Mouse (Mus musculus) urinary bladder, adult 2 months (tissue): ENCODE measurements around the gene Tnrc6a. TPM values are rescaled to one million over a fixed set of nuclear protein-coding genes. Genes with fewer than 3 reads are reported as not detected.

Source experiments
- DNase-seq: peaks from one replicate; pipeline ENCODE4 v3.0.0; 2022; ENCODE audit warnings: low spot score
- polyA plus RNA-seq: library from polyadenylated mRNA; depleted of rRNA; stranded (reverse); fragments of >200 nt; gene quantifications from 2 replicates; pipeline ENCODE4 v1.2.3, GENCODE M21; 2012

Tnrc6a gene
- polyA plus RNA-seq, 1 experiment: 48.4 TPM

GRCm38 (mm10) chr7:123124735-123125181 lies 1.1 kb downstream of the Tnrc6a start:
- no peak for DNase-seq

GRCm38 (mm10) chr7:123126056-123126455 lies 2.4 kb downstream of the Tnrc6a start:
- no peak for DNase-seq

GRCm38 (mm10) chr7:123127301-123127700 lies 3.6 kb downstream of the Tnrc6a start:
- DNase-seq: no peak

- DNase-seq: no peak
Measured at GRCm38 (mm10) chr7:123127981-123128380, 4.3 kb downstream of the Tnrc6a start.

GRCm38 (mm10) chr7:123129061-123129460 lies 5.4 kb downstream of the Tnrc6a start:
- DNase-seq: no peak

- DNase-seq: no peak
Measured at GRCm38 (mm10) chr7:123130198-123130597, 6.5 kb downstream of the Tnrc6a start.

- DNase-seq: no peak
Measured at GRCm38 (mm10) chr7:123132401-123132800, 8.7 kb downstream of the Tnrc6a start.

- DNase-seq: no peak
Measured at GRCm38 (mm10) chr7:123134876-123135275, 11.2 kb downstream of the Tnrc6a start.

GRCm38 (mm10) chr7:123135655-123136054 lies 12.0 kb downstream of the Tnrc6a start:
- DNase-seq: no peak

- DNase-seq: no peak
Measured at GRCm38 (mm10) chr7:123138001-123138400, 14.3 kb downstream of the Tnrc6a start.

GRCm38 (mm10) chr7:123146141-123146846 lies 22.6 kb downstream of the Tnrc6a start:
- DNase-seq: no peak

GRCm38 (mm10) chr7:123147787-123148186 lies 24.1 kb downstream of the Tnrc6a start:
- no peak for DNase-seq

- no peak for DNase-seq
Measured at GRCm38 (mm10) chr7:123148935-123149334, 25.2 kb downstream of the Tnrc6a start.

GRCm38 (mm10) chr7:123162346-123162745 lies 38.7 kb downstream of the Tnrc6a start:
- DNase-seq: no peak

GRCm38 (mm10) chr7:123167436-123167835 lies 43.8 kb downstream of the Tnrc6a start:
- DNase-seq: no peak

- DNase-seq: no peak
Measured at GRCm38 (mm10) chr7:123169618-123170017, 45.9 kb downstream of the Tnrc6a start.

- no peak for DNase-seq
Measured at GRCm38 (mm10) chr7:123172101-123172500, 48.4 kb downstream of the Tnrc6a start.

- DNase-seq: no peak
Measured at GRCm38 (mm10) chr7:123177215-123177614, 53.5 kb downstream of the Tnrc6a start.

- no peak for DNase-seq
Measured at GRCm38 (mm10) chr7:123181787-123182701, 58.4 kb downstream of the Tnrc6a start.

GRCm38 (mm10) chr7:123184891-123185290 lies 61.2 kb downstream of the Tnrc6a start:
- no peak for DNase-seq

- no peak for DNase-seq
Measured at GRCm38 (mm10) chr7:123186463-123186862, 62.8 kb downstream of the Tnrc6a start.

GRCm38 (mm10) chr7:123187246-123187645 lies 63.6 kb downstream of the Tnrc6a start:
- no peak for DNase-seq

GRCm38 (mm10) chr7:123188462-123188861 lies 64.8 kb downstream of the Tnrc6a start:
- DNase-seq: peak; percentile 3
